Comparison of ENCODE assay signal across 10 mouse cellular contexts in genomic region chr7:43554550-43554949, GRCm38 (mm10). TPM values are rescaled to one million over a fixed set of nuclear protein-coding genes. Genes with fewer than 3 reads are reported as not detected.
DNase-seq lines count a peak whose midpoint lies in the region; ATAC-seq and TF ChIP-seq lines count a peak whose summit lies in the region.
"Had no signal": no experiment of that assay in that cellular context is flagged by ENCODE, and none has a peak within 500 bp of the region (broad histone marks: within the 10 kb centered on the region; RNA-seq: fewer than 3 reads in every experiment).

No protein-coding gene starts in this region.

- no peak overlapping the region for H3K9ac ChIP-seq in hindbrain, embryonic 11.5 days (ENCODE audit: low read depth, low read length)
- no peak overlapping the region for H3K9ac ChIP-seq in hindbrain, embryonic 12.5 days
- no peak overlapping the region for H3K9ac ChIP-seq in CH12.LX (ENCODE audit: insufficient read depth, low read depth)
- H3K9ac ChIP-seq: liver, embryonic 14.5 days had no signal

- 56% methylated on average over 3 of the region's 3 CpGs for WGBS in hindbrain, embryonic 11.5 days
- WGBS in hindbrain, embryonic 12.5 days = 52% methylated on average over 3 of the region's 3 CpGs

- H3K9me3 ChIP-seq in hindbrain, embryonic 11.5 days (ENCODE audit: control insufficient read depth, low read length) = no peaks in the 10 kb centered on the region
- H3K9me3 ChIP-seq in hindbrain, embryonic 12.5 days (replicated peaks) = no peaks in the 10 kb centered on the region
- no peaks in the 10 kb centered on the region for H3K9me3 ChIP-seq in CH12.LX (replicated peaks; ENCODE audit: low read length)

- no peaks in the 10 kb centered on the region for H3K27me3 ChIP-seq in hindbrain, embryonic 11.5 days (ENCODE audit: control insufficient read depth, insufficient read depth, low read length)
- H3K27me3 ChIP-seq in hindbrain, embryonic 12.5 days = no peaks in the 10 kb centered on the region
- no peaks in the 10 kb centered on the region for H3K27me3 ChIP-seq in CH12.LX (replicated peaks)

- no peaks in the 10 kb centered on the region for H3K36me3 ChIP-seq in hindbrain, embryonic 11.5 days (ENCODE audit: control insufficient read depth, insufficient read depth, low read length)
- H3K36me3 ChIP-seq in hindbrain, embryonic 12.5 days = no peaks in the 10 kb centered on the region
- H3K36me3 ChIP-seq in CH12.LX (replicated peaks in 1 of 2; ENCODE audit: control insufficient read depth in 1 of 2, insufficient read depth in 1 of 2, low read length in 1 of 2) = no peaks in the 10 kb centered on the region

- intact Hi-C loops in heart, postnatal 36 days (cut with DNase I) = no loop called here

- no peaks in the 10 kb centered on the region for H3K79me2 ChIP-seq in CH12.LX (replicated peaks; ENCODE audit: control insufficient read depth, extremely low read depth, insufficient read depth, poor library complexity, severe bottlenecking)

- H3K4me3 ChIP-seq in hindbrain, embryonic 11.5 days (ENCODE audit: low read depth, low read length) = no peak overlapping the region
- no peak overlapping the region for H3K4me3 ChIP-seq in hindbrain, embryonic 12.5 days
- H3K4me3 ChIP-seq in CH12.LX (replicated peaks in 1 of 3; ENCODE audit: low read depth in 2 of 3, low read length in 2 of 3, poor library complexity in 1 of 3) = no peak overlapping the region

- TF ChIP-seq RAD21 in CH12.LX (IDR thresholded peaks at IDR 0.05; ENCODE audit: low read depth, low read length) = no peak; the same call in 1 of the 2 replicates

- in situ Hi-C loops in CH12.LX (cut with MboI; ENCODE audit: low pct_ligation_motif_present, low pct_unique_long_range_greater_than_20kb, low sequenced_read_pairs) = no loop called here

- dilution Hi-C loops in CH12.LX (cut with MboI; ENCODE audit: extremely low pct_ligation_motif_present, extremely low pct_unique_long_range_greater_than_20kb, low sequenced_read_pairs) = no loop called here

- DNase-seq in hindbrain, embryonic 11.5 days (ENCODE audit: low spot score) = peak; percentile 1
- DNase-seq in CH12.LX (ENCODE audit: extremely low read depth) = peak; percentile 96
- DNase-seq in forelimb bud, embryonic 11.5 days (ENCODE audit: low read depth, low spot score) = peak; percentile 11
- DNase-seq in heart, postnatal 36 days = peak; percentile 51 to 57
- no peak for DNase-seq in frontal cortex, postnatal 14 days (ENCODE audit: low spot score in 2 of 2)
- no peak for DNase-seq in right cerebral cortex, postnatal 4 days
- DNase-seq: kidney, postnatal 25 days had no signal

- TF ChIP-seq POLR2A in CH12.LX (IDR thresholded peaks at IDR 0.05; ENCODE audit: low read depth, low read length) = no peak

- H3K4me1 ChIP-seq in hindbrain, embryonic 11.5 days (replicated peaks; ENCODE audit: control insufficient read depth, insufficient read depth, low read length) = no peaks in the 10 kb centered on the region
- no peaks in the 10 kb centered on the region for H3K4me1 ChIP-seq in hindbrain, embryonic 12.5 days
- peaks cover 20 to 34% of the 10 kb centered on the region in 2 experiments for H3K4me1 ChIP-seq in CH12.LX (ENCODE audit: control insufficient read depth in 1 of 2, insufficient read depth in 2 of 2)

- no peak overlapping the region for H3K4me2 ChIP-seq in hindbrain, embryonic 11.5 days (replicated peaks; ENCODE audit: low read depth, low read length)
- no peak overlapping the region for H3K4me2 ChIP-seq in hindbrain, embryonic 12.5 days (replicated peaks)
- H3K4me2 ChIP-seq in CH12.LX (ENCODE audit: insufficient read depth, low read depth, poor library complexity, severe bottlenecking) = peak overlapping the region; percentile 53; the same call in 1 of the 2 replicates

- H3K27ac ChIP-seq in hindbrain, embryonic 11.5 days (ENCODE audit: low read depth, low read length) = no peak overlapping the region
- H3K27ac ChIP-seq in hindbrain, embryonic 12.5 days = no peak overlapping the region
- peak overlapping the region; percentile 69 for H3K27ac ChIP-seq in CH12.LX (ENCODE audit: insufficient read depth, low read depth)
- H3K27ac ChIP-seq: liver, embryonic 14.5 days had no signal

- TF ChIP-seq EP300 in CH12.LX (IDR thresholded peaks at IDR 0.05; ENCODE audit: low read length) = peak; percentile 94

- TF ChIP-seq CTCF in CH12.LX (conservative IDR thresholded peaks at IDR 0.05 in 1 of 2, IDR thresholded peaks at IDR 0.05 in 1 of 2; ENCODE audit: low read depth in 2 of 2, low read length in 2 of 2) = no peak

- ATAC-seq in hindbrain, embryonic 11.5 days (ENCODE audit: low FRiP score) = no peak
- no peak for ATAC-seq in hindbrain, embryonic 12.5 days (ENCODE audit: low FRiP score)
- ATAC-seq in frontal cortex, adult (ENCODE audit: low TSS enrichment) = no peak

TF ChIP-seq in CH12.LX, 34 proteins besides CTCF, POLR2A, EP300 and RAD21 (continues in another document):
- TF ChIP-seq IRF4 (IDR thresholded peaks at IDR 0.05; ENCODE audit: low read depth, low read length) = peak; percentile 89
- TF ChIP-seq ZNF384 (IDR thresholded peaks at IDR 0.05; ENCODE audit: low read depth, low read length) = no peak
- TF ChIP-seq KAT2A (IDR thresholded peaks at IDR 0.05; ENCODE audit: insufficient replicate concordance, low read length) = 0 out of 2 replicates have a peak, but pooled peaks have one; percentile 29
- TF ChIP-seq MAX (IDR thresholded peaks at IDR 0.05; ENCODE audit: low read length) = no peak
- TF ChIP-seq ELF1 (IDR thresholded peaks at IDR 0.05; ENCODE audit: low read depth, low read length) = peak; percentile 63; the same call in 1 of the 2 replicates
- no peak; the same call in 1 of the 2 replicates for TF ChIP-seq JUND (conservative IDR thresholded peaks at IDR 0.05; ENCODE audit: low read depth, low read length)
- TF ChIP-seq JUN (IDR thresholded peaks at IDR 0.05; ENCODE audit: insufficient read depth, low read depth, low read length) = peak; percentile 69
- peak; percentile 83 for TF ChIP-seq MEF2A (IDR thresholded peaks at IDR 0.05; ENCODE audit: borderline replicate concordance, low read depth, low read length)
- TF ChIP-seq TBP (conservative IDR thresholded peaks at IDR 0.05; ENCODE audit: low read depth, low read length) = 0 out of 2 replicates have a peak, but pooled peaks have one; percentile 47
- TF ChIP-seq SIN3A (IDR thresholded peaks at IDR 0.05; ENCODE audit: low read length) = peak; percentile 78
- TF ChIP-seq BHLHE40 (IDR thresholded peaks at IDR 0.05; ENCODE audit: low read depth, low read length) = peak; percentile 91
- TF ChIP-seq SMC3 (IDR thresholded peaks at IDR 0.05; ENCODE audit: low read depth, low read length) = 0 out of 2 replicates have a peak, but pooled peaks have one; percentile 1
- TF ChIP-seq GABPA (IDR thresholded peaks at IDR 0.05; ENCODE audit: insufficient replicate concordance, low read depth, low read length) = no peak
- no peak for TF ChIP-seq CHD1 (IDR thresholded peaks at IDR 0.05; ENCODE audit: low read depth, low read length)
- 0 out of 2 replicates have a peak, but pooled peaks have one; percentile 25 for TF ChIP-seq HCFC1 (IDR thresholded peaks at IDR 0.05; ENCODE audit: low read depth, low read length)
- TF ChIP-seq MAZ (IDR thresholded peaks at IDR 0.05; ENCODE audit: low read depth, low read length) = peak; percentile 83
- TF ChIP-seq POLR2AphosphoS2 (IDR thresholded peaks at IDR 0.05; ENCODE audit: low read depth, low read length) = no peak
- TF ChIP-seq NRF1 (IDR thresholded peaks at IDR 0.05; ENCODE audit: low read depth, low read length) = no peak
- TF ChIP-seq TCF12 (IDR thresholded peaks at IDR 0.05; ENCODE audit: low read depth, low read length) = peak; percentile 98
- peak; percentile 61; the same call in 1 of the 2 replicates for TF ChIP-seq CHD2 (IDR thresholded peaks at IDR 0.05; ENCODE audit: low read length)
- TF ChIP-seq RCOR1 (conservative IDR thresholded peaks at IDR 0.05; ENCODE audit: low read depth, low read length) = 0 out of 2 replicates have a peak, but pooled peaks have one; percentile 62

RNA-seq across cellular contexts. Expression of gene Zfp658, which starts 7.5 kb away (rescaled TPM):
- 6.7 and 7.7 TPM in 2 replicates for polyA plus RNA-seq in hindbrain, embryonic 11.5 days (2014; fragmentation: Nextera tagmentation; extraction: Ambion mirVana)
- polyA plus RNA-seq in hindbrain, embryonic 12.5 days (2016; fragmentation: Nextera tagmentation; extraction: Ambion mirVana) = 8.4 and 9.6 TPM in 2 replicates
- total RNA-seq in CH12.LX (2012; rRNA removed) (2.5 and 2.9 TPM in 2 replicates), CH12.LX (2014; rRNA removed) (3.3 and 3.4 TPM in 2 replicates)
- polyA plus RNA-seq in CH12.LX (2012; ENCODE audit: insufficient read length, low read depth) = 2.0 and 2.3 TPM in 2 replicates
- total RNA-seq in heart, postnatal 36 days (2021) = under 1 TPM; 0.87 to 0.94 TPM

RNA-seq across cellular contexts. Expression of gene Cd33, which starts 10.3 kb away (rescaled TPM):
- 1.2 and 1.8 TPM in 2 replicates for polyA plus RNA-seq in hindbrain, embryonic 11.5 days (2014; fragmentation: Nextera tagmentation; extraction: Ambion mirVana)
- polyA plus RNA-seq in hindbrain, embryonic 12.5 days (2016; fragmentation: Nextera tagmentation; extraction: Ambion mirVana) = 0.70 and 1.4 TPM in 2 replicates
- total RNA-seq in CH12.LX (2012; rRNA removed) = 0.08 TPM in 1 of 2 replicates, not detected in the other
- 0.09 and 0.43 TPM in 2 replicates for total RNA-seq in CH12.LX (2014; rRNA removed)
- 0.33 and 0.40 TPM in 2 replicates for polyA plus RNA-seq in CH12.LX (2012; ENCODE audit: insufficient read length, low read depth)
- total RNA-seq in heart, postnatal 36 days (2021) = 1 to 10 TPM; 3.8 to 4.4 TPM

RNA-seq across cellular contexts. Expression of gene Zfp719, which starts 24.9 kb away (rescaled TPM):
- polyA plus RNA-seq in hindbrain, embryonic 11.5 days (2014; fragmentation: Nextera tagmentation; extraction: Ambion mirVana) = 17.1 and 18.5 TPM in 2 replicates
- 17.2 and 17.6 TPM in 2 replicates for polyA plus RNA-seq in hindbrain, embryonic 12.5 days (2016; fragmentation: Nextera tagmentation; extraction: Ambion mirVana)
- total RNA-seq in CH12.LX (2012; rRNA removed) = 5.8 and 6.6 TPM in 2 replicates
- total RNA-seq in CH12.LX (2014; rRNA removed) = 8.6 and 9.8 TPM in 2 replicates
- polyA plus RNA-seq in CH12.LX (2012; ENCODE audit: insufficient read length, low read depth) = 3.5 and 5.8 TPM in 2 replicates
- total RNA-seq in heart, postnatal 36 days (2021) = 1 to 10 TPM; 4.8 to 5.9 TPM

RNA-seq across cellular contexts. Expression of gene 4931406B18Rik, which starts 48.8 kb away (rescaled TPM):
- not detected in 2 replicates for polyA plus RNA-seq in hindbrain, embryonic 11.5 days (2014; fragmentation: Nextera tagmentation; extraction: Ambion mirVana)
- not detected in 2 replicates for polyA plus RNA-seq in hindbrain, embryonic 12.5 days (2016; fragmentation: Nextera tagmentation; extraction: Ambion mirVana)
- total RNA-seq in CH12.LX (2012; rRNA removed) = not detected in 2 replicates
- total RNA-seq in CH12.LX (2014; rRNA removed) = not detected in 2 replicates
- polyA plus RNA-seq in CH12.LX (2012; ENCODE audit: insufficient read length, low read depth) = not detected in 2 replicates
- not detected for total RNA-seq in heart, postnatal 36 days (2021)
- polyA plus RNA-seq: liver, embryonic 14.5 days had no signal

RNA-seq across cellular contexts. Expression of gene Zfp819, which starts 52.4 kb away (rescaled TPM):
- 0.43 and 1.3 TPM in 2 replicates for polyA plus RNA-seq in hindbrain, embryonic 11.5 days (2014; fragmentation: Nextera tagmentation; extraction: Ambion mirVana)
- 0.34 and 0.37 TPM in 2 replicates for polyA plus RNA-seq in hindbrain, embryonic 12.5 days (2016; fragmentation: Nextera tagmentation; extraction: Ambion mirVana)
- not detected in 2 replicates for total RNA-seq in CH12.LX (2012; rRNA removed)
- total RNA-seq in CH12.LX (2014; rRNA removed) = not detected in 2 replicates
- not detected in 2 replicates for polyA plus RNA-seq in CH12.LX (2012; ENCODE audit: insufficient read length, low read depth)
- total RNA-seq in heart, postnatal 36 days (2021) = not detected

Comparison
In these comparisons a context has a peak if more than half of its experiments do, and no peak if none do; other contexts are left out.
1. DNase-seq: peak in hindbrain, embryonic 11.5 days (single experiment), CH12.LX (single experiment), forelimb bud, embryonic 11.5 days (single experiment) and heart, postnatal 36 days (2 of 2); none in frontal cortex, postnatal 14 days (0 of 2) and right cerebral cortex, postnatal 4 days (single experiment).